In the genomic region with DNA sequence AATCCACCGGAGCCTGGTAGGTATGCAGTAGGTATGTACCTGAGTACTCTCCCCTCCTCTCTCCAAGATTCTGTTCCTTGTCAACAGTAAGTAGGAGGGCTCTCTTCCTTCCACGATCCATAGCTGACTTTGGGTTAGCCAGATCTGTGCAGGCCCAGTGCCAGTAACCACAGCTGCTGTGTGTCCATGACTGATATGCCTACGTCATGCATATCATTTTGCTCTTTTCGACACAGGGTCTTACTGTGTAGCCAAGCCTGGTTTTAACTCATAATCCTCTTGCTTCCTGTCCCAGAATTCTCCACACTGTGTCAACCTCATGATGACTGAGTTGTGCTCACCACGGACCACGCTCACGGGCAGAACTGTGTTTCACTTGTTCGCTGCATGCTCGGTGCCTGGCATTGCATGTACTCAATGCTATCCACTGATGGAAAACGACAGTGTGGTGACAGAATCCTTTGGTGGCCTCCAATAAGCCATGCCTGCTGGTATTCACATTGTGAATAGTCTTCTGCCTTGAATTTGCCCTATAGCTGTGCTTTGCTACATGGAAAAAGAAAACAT, we compare ENCODE assay signal across 10 mouse cellular contexts. TPM values are rescaled to one million over a fixed set of nuclear protein-coding genes. Genes with fewer than 3 reads are reported as not detected.
DNase-seq lines count a peak whose midpoint lies in the region; ATAC-seq and TF ChIP-seq lines count a peak whose summit lies in the region.
"Had no signal": no experiment of that assay in that cellular context is flagged by ENCODE, and none has a peak within 500 bp of the region (broad histone marks: within the 10 kb centered on the region; RNA-seq: fewer than 3 reads in every experiment).

No protein-coding gene starts in this region.

- no peaks in the 10 kb centered on the region for H3K36me3 ChIP-seq in hindbrain, postnatal 0 days (ENCODE audit: insufficient read depth, low read length)
- H3K36me3 ChIP-seq in hindbrain, embryonic 16.5 days (ENCODE audit: control insufficient read depth, insufficient read depth, low read length), result no peaks in the 10 kb centered on the region
- peaks cover 0 to 12% of the 10 kb centered on the region in 2 experiments; a peak in 2 of 4 replicates for H3K36me3 ChIP-seq in MEL (ENCODE audit: control insufficient read depth in 1 of 2, insufficient read depth in 2 of 2, low read length in 2 of 2)
- no peaks in the 10 kb centered on the region; the same call in 1 of the 2 replicates for H3K36me3 ChIP-seq in embryonic facial prominence, embryonic 15.5 days
- H3K36me3 ChIP-seq in liver, embryonic 15.5 days (replicated peaks), result no peaks in the 10 kb centered on the region

- H3K9ac ChIP-seq in hindbrain, postnatal 0 days (replicated peaks; ENCODE audit: low read length), result no peak overlapping the region
- no peak overlapping the region for H3K9ac ChIP-seq in hindbrain, embryonic 16.5 days (ENCODE audit: low read depth, low read length)
- H3K9ac ChIP-seq in MEL (ENCODE audit: control insufficient read depth, low read depth, low read length, poor library complexity, severe bottlenecking), result peak overlapping the region; percentile 30
- H3K9ac ChIP-seq in embryonic facial prominence, embryonic 15.5 days, result no peak overlapping the region
- H3K9ac ChIP-seq in liver, embryonic 15.5 days, result no peak overlapping the region

- no peak overlapping the region for H3K4me3 ChIP-seq in hindbrain, postnatal 0 days (ENCODE audit: low read length)
- H3K4me3 ChIP-seq in hindbrain, embryonic 16.5 days (ENCODE audit: low read length), result no peak overlapping the region
- H3K4me3 ChIP-seq in MEL (ENCODE audit: control insufficient read depth in 1 of 2, insufficient read depth in 1 of 2, low read depth in 2 of 2, low read length in 2 of 2), result peak overlapping the region; percentile 45 to 57
- H3K4me3 ChIP-seq in embryonic facial prominence, embryonic 15.5 days (replicated peaks), result no peak overlapping the region
- H3K4me3 ChIP-seq in liver, embryonic 15.5 days (replicated peaks), result no peak overlapping the region

- DNase-seq in hindbrain, postnatal 0 days (ENCODE audit: low spot score), result peak; percentile 36
- DNase-seq in MEL (ENCODE audit: low read depth, low spot score), result peak; percentile 89
- no peak for DNase-seq in yolk sac, embryonic 10.5 days (ENCODE audit: low spot score)
- DNase-seq in embryo, embryonic 9.5 days (ENCODE audit: extremely low spot score), result no peak
- no peak for DNase-seq in gastrocnemius, postnatal 10 days
- DNase-seq: adrenal gland, adult 8-10 months; kidney, adult 9 months had no signal

- no peak overlapping the region for H3K27ac ChIP-seq in hindbrain, postnatal 0 days
- H3K27ac ChIP-seq in hindbrain, embryonic 16.5 days (ENCODE audit: low read depth, low read length), result no peak overlapping the region
- peak overlapping the region; percentile 62 for H3K27ac ChIP-seq in MEL (ENCODE audit: control insufficient read depth, low read depth, low read length)
- H3K27ac ChIP-seq in embryonic facial prominence, embryonic 15.5 days (replicated peaks), result peak overlapping the region; percentile 56; the same call in 1 of the 2 replicates
- no peak overlapping the region for H3K27ac ChIP-seq in liver, embryonic 15.5 days (replicated peaks)

- no peak overlapping the region for H3K4me2 ChIP-seq in hindbrain, postnatal 0 days (ENCODE audit: low read depth, low read length)
- no peak overlapping the region for H3K4me2 ChIP-seq in hindbrain, embryonic 16.5 days (ENCODE audit: low read length)
- H3K4me2 ChIP-seq in embryonic facial prominence, embryonic 15.5 days (replicated peaks), result no peak overlapping the region
- peak overlapping the region; percentile 18; the same call in 1 of the 2 replicates for H3K4me2 ChIP-seq in liver, embryonic 15.5 days

- TF ChIP-seq CTCF in hindbrain, postnatal 0 days (IDR thresholded peaks at IDR 0.05; ENCODE audit: low read depth), result no peak
- no peak for TF ChIP-seq CTCF in MEL (IDR thresholded peaks at IDR 0.05 in 2 of 3, conservative IDR thresholded peaks at IDR 0.05 in 1 of 3; ENCODE audit: control insufficient read depth in 1 of 3, insufficient read depth in 1 of 3, low read depth in 2 of 3, low read length in 3 of 3, poor library complexity in 1 of 3, severe bottlenecking in 1 of 3)

- 0 out of 2 replicates have a peak, but pooled peaks cover 5% of the 10 kb centered on the region for H3K4me1 ChIP-seq in hindbrain, postnatal 0 days (ENCODE audit: insufficient read depth, low read length)
- H3K4me1 ChIP-seq in hindbrain, embryonic 16.5 days (ENCODE audit: control insufficient read depth, insufficient read depth, low read depth, low read length), result no peaks in the 10 kb centered on the region
- H3K4me1 ChIP-seq in MEL (ENCODE audit: control insufficient read depth in 1 of 2, insufficient read depth in 2 of 2, low read length in 2 of 2), result peaks cover 7 to 14% of the 10 kb centered on the region in 2 experiments
- H3K4me1 ChIP-seq in embryonic facial prominence, embryonic 15.5 days, result peaks cover 14% of the 10 kb centered on the region
- H3K4me1 ChIP-seq in liver, embryonic 15.5 days (replicated peaks), result peaks cover 54% of the 10 kb centered on the region

- TF ChIP-seq RAD21 in MEL (IDR thresholded peaks at IDR 0.05; ENCODE audit: low read depth, low read length), result no peak

- H3K79me2 ChIP-seq in MEL (ENCODE audit: control insufficient read depth, insufficient read depth, low read length, poor library complexity), result no peaks in the 10 kb centered on the region

- no peaks in the 10 kb centered on the region for H3K27me3 ChIP-seq in hindbrain, postnatal 0 days (ENCODE audit: insufficient read depth, low read length)
- H3K27me3 ChIP-seq in hindbrain, embryonic 16.5 days (replicated peaks; ENCODE audit: control insufficient read depth, insufficient read depth, low read length), result no peaks in the 10 kb centered on the region
- no peaks in the 10 kb centered on the region for H3K27me3 ChIP-seq in MEL (ENCODE audit: control insufficient read depth in 1 of 2, insufficient read depth in 2 of 2, low read length in 2 of 2)
- no peaks in the 10 kb centered on the region for H3K27me3 ChIP-seq in embryonic facial prominence, embryonic 15.5 days
- H3K27me3 ChIP-seq in liver, embryonic 15.5 days, result no peaks in the 10 kb centered on the region

- TF ChIP-seq POLR2A in MEL (IDR thresholded peaks at IDR 0.05; ENCODE audit: control insufficient read depth in 1 of 2, insufficient read depth in 1 of 2, low read depth in 1 of 2, low read length in 2 of 2, poor library complexity in 1 of 2), result no peak

- no peaks in the 10 kb centered on the region for H3K9me3 ChIP-seq in hindbrain, postnatal 0 days (ENCODE audit: low read length)
- no peaks in the 10 kb centered on the region for H3K9me3 ChIP-seq in hindbrain, embryonic 16.5 days (ENCODE audit: control insufficient read depth, low read length)
- no peaks in the 10 kb centered on the region for H3K9me3 ChIP-seq in MEL (replicated peaks; ENCODE audit: insufficient read depth, low read length)
- no peaks in the 10 kb centered on the region for H3K9me3 ChIP-seq in embryonic facial prominence, embryonic 15.5 days (replicated peaks)
- H3K9me3 ChIP-seq in liver, embryonic 15.5 days (replicated peaks), result no peaks in the 10 kb centered on the region

- WGBS in hindbrain, postnatal 0 days, result 80% methylated on average over 10 of the region's 10 CpGs
- WGBS in hindbrain, embryonic 16.5 days, result 86% methylated on average over 10 of the region's 10 CpGs
- 70% methylated on average over 10 of the region's 10 CpGs for WGBS in embryonic facial prominence, embryonic 15.5 days
- 41% methylated on average over 10 of the region's 10 CpGs for WGBS in liver, embryonic 15.5 days (ENCODE audit: insufficient replicate concordance)

- TF ChIP-seq EP300 in MEL (IDR thresholded peaks at IDR 0.05; ENCODE audit: low read depth in 1 of 2, low read length in 2 of 2), result peak; percentile 90 to 91

- ATAC-seq in hindbrain, postnatal 0 days, result peak; percentile 63; the same call in 1 of the 2 replicates
- no peak for ATAC-seq in hindbrain, embryonic 16.5 days
- peak; percentile 73 for ATAC-seq in embryonic facial prominence, embryonic 15.5 days (ENCODE audit: insufficient number of reproducible peaks, low FRiP score, low TSS enrichment, low read depth)
- peak; percentile 83 for ATAC-seq in liver, embryonic 15.5 days (ENCODE audit: insufficient read depth)

TF ChIP-seq in MEL, 35 proteins besides CTCF, POLR2A, EP300 and RAD21 (continues in another document):
- TF ChIP-seq MXI1 (IDR thresholded peaks at IDR 0.05; ENCODE audit: low read depth, low read length) (peak; percentile 64; the same call in 1 of the 2 replicates), ETS1 (IDR thresholded peaks at IDR 0.05; ENCODE audit: low read depth, low read length) (peak; percentile 94), TAL1 (IDR thresholded peaks at IDR 0.05; ENCODE audit: low read length) (peak; percentile 94), HCFC1 (IDR thresholded peaks at IDR 0.05; ENCODE audit: low read depth, low read length) (peak; percentile 45; the same call in 1 of the 2 replicates), NELFE (IDR thresholded peaks at IDR 0.05; ENCODE audit: low read depth, low read length) (no peak), UBTF (IDR thresholded peaks at IDR 0.05; ENCODE audit: borderline replicate concordance, insufficient read depth, low read depth, low read length) (no peak), ELF1 (IDR thresholded peaks at IDR 0.05; ENCODE audit: low read depth, low read length) (no peak), GATA1 (IDR thresholded peaks at IDR 0.05; ENCODE audit: low read depth, low read length) (peak; percentile 93), RCOR1 (IDR thresholded peaks at IDR 0.05; ENCODE audit: low read depth, low read length) (peak; percentile 80), CHD1 (IDR thresholded peaks at IDR 0.05; ENCODE audit: low read depth, low read length) (no peak), ZNF384 (IDR thresholded peaks at IDR 0.05; ENCODE audit: low read depth, low read length) (no peak), MYC (IDR thresholded peaks at IDR 0.05; ENCODE audit: low read depth, low read length) (0 out of 2 replicates have a peak, but pooled peaks have one; percentile 35), ZMIZ1 (IDR thresholded peaks at IDR 0.05; ENCODE audit: low read depth, low read length) (no peak; the same call in 1 of the 2 replicates), MAX (IDR thresholded peaks at IDR 0.05; ENCODE audit: low read length) (peak; percentile 55; the same call in 1 of the 2 replicates)

RNA-seq across cellular contexts. Expression of gene Wipf1, which starts 26.6 kb away (rescaled TPM):
- 2.4 and 3.0 TPM in 2 replicates for total RNA-seq in hindbrain, postnatal 0 days (2014; rRNA removed)
- polyA plus RNA-seq in hindbrain, postnatal 0 days (2015; fragmentation: Nextera tagmentation; extraction: Ambion mirVana), result 2.6 TPM in 2 replicates
- polyA plus RNA-seq in hindbrain, embryonic 16.5 days (2015; fragmentation: Nextera tagmentation; extraction: Ambion mirVana), result 2.4 and 3.5 TPM in 2 replicates
- 5.2 and 7.8 TPM in 2 replicates for total RNA-seq in MEL (2012; rRNA removed)
- 10 to 100 TPM; 27.1 to 83.9 TPM for polyA plus RNA-seq in MEL (2012; ENCODE audit: insufficient read depth in 1 of 2, insufficient read length in 2 of 2, low read depth in 1 of 2, low replicate concordance in 2 of 2, missing spikeins in 1 of 2)
- 17.5 and 20.0 TPM in 2 replicates for polyA plus RNA-seq in embryonic facial prominence, embryonic 15.5 days (2015; fragmentation: Nextera tagmentation; extraction: Ambion mirVana)
- 3.5 and 3.8 TPM in 2 replicates for polyA plus RNA-seq in liver, embryonic 15.5 days (2015; fragmentation: Nextera tagmentation; extraction: Ambion mirVana)
- total RNA-seq in gastrocnemius, postnatal 10 days (2021), result 10 to 100 TPM; 21.5 to 27.6 TPM

Comparison
In these comparisons a context has a peak if more than half of its experiments do, and no peak if none do; other contexts are left out.
1. DNase-seq: peak in hindbrain, postnatal 0 days (single experiment) and MEL (single experiment); none in yolk sac, embryonic 10.5 days (single experiment), embryo, embryonic 9.5 days (single experiment) and gastrocnemius, postnatal 10 days (single experiment).
2. H3K27ac ChIP-seq: peak in MEL (single experiment) and embryonic facial prominence, embryonic 15.5 days (single experiment); none in hindbrain, postnatal 0 days (single experiment), hindbrain, embryonic 16.5 days (single experiment) and liver, embryonic 15.5 days (single experiment).
3. H3K4me3 ChIP-seq: peak in MEL (2 of 2); none in hindbrain, postnatal 0 days (single experiment), hindbrain, embryonic 16.5 days (single experiment), embryonic facial prominence, embryonic 15.5 days (single experiment) and liver, embryonic 15.5 days (single experiment).